Mouse (Mus musculus) ES-Bruce4 (cell line): Measurements from ENCODE around the gene Fgfr2. TPM values are rescaled to one million over a fixed set of nuclear protein-coding genes. Genes with fewer than 3 reads are reported as not detected.

ENCODE experiments used
- H3K27ac ChIP-seq: 2 replicates; pipeline ENCODE4 v1.5.1; 2012; ENCODE audit warnings: low read length, inconsistent platforms; ENCODE audit not compliant: insufficient read depth
- H3K27me3 ChIP-seq: 2 replicates; pipeline ENCODE4 v1.6.1; 2012; ENCODE audit warnings: mild to moderate bottlenecking, low read length, inconsistent platforms; ENCODE audit not compliant: control insufficient read depth, poor library complexity, insufficient read depth, severe bottlenecking
- H3K36me3 ChIP-seq: 2 replicates; pipeline ENCODE4 v1.6.1; 2012; ENCODE audit warnings: inconsistent platforms, mild to moderate bottlenecking, low read length, moderate library complexity; ENCODE audit not compliant: control insufficient read depth, poor library complexity, insufficient read depth, severe bottlenecking
- H3K4me1 ChIP-seq: one replicate; pipeline ENCODE4 v1.8.1; 2011; ENCODE audit warnings: low read length; ENCODE audit not compliant: control insufficient read depth, insufficient read depth
- H3K4me3 ChIP-seq: 2 replicates; pipeline ENCODE4 v1.5.1; 2011; ENCODE audit warnings: low read depth, mild to moderate bottlenecking, low read length
- H3K9ac ChIP-seq: 2 replicates; pipeline ENCODE4 v1.6.1; 2012; ENCODE audit warnings: low read depth, mild to moderate bottlenecking, inconsistent platforms; ENCODE audit not compliant: poor library complexity, severe bottlenecking
- H3K9me3 ChIP-seq: replicated peaks from 2 replicates; pipeline ENCODE4 v1.6.1; 2012; ENCODE audit warnings: mild to moderate bottlenecking, low read length, inconsistent platforms; ENCODE audit not compliant: control insufficient read depth, poor library complexity, insufficient read depth, severe bottlenecking
- CTCF ChIP-seq: IDR thresholded peaks from one replicate; pipeline ENCODE4 v1.8.1; 2011; ENCODE audit warnings: low read depth, low read length
- EP300 ChIP-seq: IDR thresholded peaks from 2 replicates; pipeline ENCODE4 v1.6.1; 2011; ENCODE audit warnings: low read depth, low read length; ENCODE audit not compliant: insufficient read depth
- POLR2A ChIP-seq: IDR thresholded peaks from one replicate; pipeline ENCODE4 v1.8.1; 2011; ENCODE audit warnings: low read length; ENCODE audit not compliant: insufficient read depth
- polyA plus RNA-seq: library from polyadenylated mRNA; stranded (reverse); fragments of >200 nt; gene quantifications from 2 replicates; pipeline ENCODE4 v1.2.4, GENCODE M21; 2011; ENCODE audit warnings: low read depth; ENCODE audit not compliant: missing spikeins, insufficient read depth, insufficient read length

Fgfr2 gene
- polyA plus RNA-seq, 1 experiment = 34.8 TPM

DNA sequence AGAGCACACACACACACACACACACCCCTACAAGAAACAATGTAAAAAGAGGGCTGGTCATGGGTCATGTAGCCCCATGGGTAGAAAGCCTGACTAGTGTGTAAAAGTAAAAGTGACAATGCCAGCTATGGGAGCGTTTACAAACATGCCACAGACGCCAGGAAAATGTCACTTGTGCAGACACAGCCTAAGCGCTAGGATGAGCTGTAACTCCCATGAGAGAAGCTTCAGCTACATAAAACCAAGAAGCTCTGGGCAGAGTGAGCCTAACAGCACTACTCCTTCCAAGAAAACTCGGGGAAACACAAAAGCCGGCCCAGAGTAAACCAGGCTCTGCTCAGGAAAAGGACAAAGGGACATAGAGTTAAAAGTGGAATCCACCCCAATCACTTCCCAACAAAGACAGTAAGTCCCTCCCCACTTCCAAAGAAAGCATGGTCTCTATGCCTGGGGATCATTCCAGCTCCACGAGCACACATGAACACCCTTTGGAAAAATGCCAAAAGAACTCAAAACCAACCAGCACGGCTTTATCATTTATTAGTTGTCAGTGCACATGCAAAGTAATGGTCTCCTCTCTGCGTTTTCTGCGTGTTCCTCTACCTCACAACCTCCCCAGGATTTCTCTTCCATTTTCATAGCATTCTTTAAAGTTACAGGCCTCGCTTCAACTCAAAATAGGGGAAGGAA, 899.6 kb downstream of the Fgfr2 start:
- Histone ChIP-seq H3K27ac (no peak overlapping the region), H3K27me3 (no peaks in the 10 kb centered on the region), H3K36me3 (no peaks in the 10 kb centered on the region), H3K9me3 (no peaks in the 10 kb centered on the region), H3K4me3 (no peak overlapping the region), H3K4me1 (no peaks in the 10 kb centered on the region), H3K9ac (no peak overlapping the region)
- TF ChIP-seq CTCF = no peak
- TF ChIP-seq POLR2A = no peak
- no peak for TF ChIP-seq EP300

DNA sequence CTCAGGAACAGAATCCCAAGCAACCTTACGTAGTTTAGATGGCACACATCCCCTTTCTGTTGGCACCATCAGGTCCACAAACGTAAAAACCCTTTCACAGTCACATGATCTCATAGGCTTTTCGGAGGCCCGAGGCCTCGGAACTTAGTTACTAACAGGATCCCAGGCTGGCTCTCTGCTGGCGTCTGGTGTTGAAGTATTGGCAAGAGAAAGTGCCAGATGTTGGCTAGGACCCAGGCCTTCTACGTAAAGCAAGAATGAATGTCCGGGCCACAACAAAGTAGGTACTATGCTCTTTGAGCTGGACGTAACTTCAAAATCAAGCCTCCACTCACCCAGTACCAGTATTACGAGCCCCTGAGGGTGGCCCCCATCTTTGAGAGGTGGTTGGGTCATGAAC, 909.1 kb downstream of the Fgfr2 start:
- H3K9ac ChIP-seq = no peak overlapping the region
- no peaks in the 10 kb centered on the region for H3K36me3 ChIP-seq
- TF ChIP-seq POLR2A = no peak
- no peak for TF ChIP-seq EP300
- no peak for TF ChIP-seq CTCF
- H3K4me3 ChIP-seq = no peak overlapping the region
- no peak overlapping the region for H3K27ac ChIP-seq
- H3K27me3 ChIP-seq = no peaks in the 10 kb centered on the region; the same call in 1 of the 2 replicates
- no peaks in the 10 kb centered on the region for H3K4me1 ChIP-seq
- peaks cover 2% of the 10 kb centered on the region; the same call in 1 of the 2 replicates for H3K9me3 ChIP-seq

DNA sequence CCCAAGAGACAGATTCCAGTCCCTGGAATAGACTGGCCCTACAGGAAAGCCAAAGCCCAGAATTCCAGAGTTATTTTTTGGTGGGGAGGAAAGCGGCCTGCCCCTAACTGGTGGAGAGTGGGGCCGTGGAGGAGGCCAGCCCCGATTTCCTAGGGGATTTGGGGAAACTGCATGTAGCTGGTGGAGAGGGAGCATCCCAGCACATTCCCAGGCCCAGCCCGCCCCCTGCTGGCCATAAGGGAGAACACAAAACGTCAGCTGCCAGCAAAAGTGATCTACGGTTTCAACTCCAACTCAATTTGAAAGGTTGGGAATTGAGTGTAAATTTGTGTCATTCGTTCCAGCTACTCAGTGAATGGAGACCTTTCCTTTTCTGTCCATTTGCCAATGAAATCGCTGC, 909.7 kb downstream of the Fgfr2 start:
- no peak overlapping the region for H3K9ac ChIP-seq
- TF ChIP-seq CTCF (peak; percentile 86), EP300 (no peak), POLR2A (no peak)

DNA sequence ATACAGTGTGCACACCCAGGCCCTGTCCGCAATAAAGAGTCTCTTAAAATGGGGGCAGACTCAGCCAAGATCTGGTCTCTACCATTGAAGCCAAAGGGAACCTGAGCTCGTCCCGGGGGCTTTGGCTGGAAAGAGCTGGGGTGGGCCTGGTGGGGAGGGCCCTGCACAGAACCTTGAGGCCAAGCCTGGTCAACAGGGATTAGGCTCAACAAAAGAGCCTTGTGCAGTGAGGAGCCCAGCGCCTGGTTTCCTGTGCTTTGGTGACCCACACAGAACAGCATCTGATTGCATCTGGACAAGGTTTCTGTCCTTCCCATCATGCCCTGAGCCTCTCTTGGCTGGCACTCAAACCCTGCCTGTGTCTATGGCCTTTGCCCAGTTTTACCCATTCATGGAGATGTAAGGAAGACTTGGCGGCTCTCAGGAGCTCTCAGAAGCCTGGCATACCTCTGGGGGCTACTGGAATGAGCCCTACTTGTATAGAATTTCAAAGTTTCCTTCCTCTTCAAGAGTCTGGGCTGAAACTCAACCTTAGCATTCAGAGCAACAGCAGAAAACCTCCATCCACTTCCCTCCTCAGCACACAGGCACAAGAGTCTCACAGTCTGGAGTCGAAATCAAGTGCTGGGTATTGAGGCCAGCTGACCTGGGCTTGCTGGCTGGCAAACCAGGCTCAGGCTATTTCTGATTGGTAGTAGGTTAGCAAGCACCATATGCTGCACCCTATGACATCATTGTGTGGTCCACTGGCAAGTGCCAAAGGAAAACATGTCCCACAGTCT, 911.0 kb downstream of the Fgfr2 start:
- TF ChIP-seq CTCF (no peak), POLR2A (no peak), EP300 (no peak)
- Histone ChIP-seq H3K36me3 (no peaks in the 10 kb centered on the region), H3K9ac (no peak overlapping the region), H3K27me3 (no peaks in the 10 kb centered on the region; the same call in 1 of the 2 replicates), H3K27ac (no peak overlapping the region), H3K9me3 (peaks cover 2% of the 10 kb centered on the region; the same call in 1 of the 2 replicates), H3K4me3 (no peak overlapping the region), H3K4me1 (no peaks in the 10 kb centered on the region)

More for the DNA sequence above, 909.7 kb downstream of the Fgfr2 start:
- no peaks in the 10 kb centered on the region; the same call in 1 of the 2 replicates for H3K27me3 ChIP-seq
- H3K27ac ChIP-seq = no peak overlapping the region
- no peaks in the 10 kb centered on the region for H3K36me3 ChIP-seq
- H3K4me1 ChIP-seq = no peaks in the 10 kb centered on the region
- H3K9me3 ChIP-seq = peaks cover 2% of the 10 kb centered on the region; the same call in 1 of the 2 replicates
- no peak overlapping the region for H3K4me3 ChIP-seq

DNA sequence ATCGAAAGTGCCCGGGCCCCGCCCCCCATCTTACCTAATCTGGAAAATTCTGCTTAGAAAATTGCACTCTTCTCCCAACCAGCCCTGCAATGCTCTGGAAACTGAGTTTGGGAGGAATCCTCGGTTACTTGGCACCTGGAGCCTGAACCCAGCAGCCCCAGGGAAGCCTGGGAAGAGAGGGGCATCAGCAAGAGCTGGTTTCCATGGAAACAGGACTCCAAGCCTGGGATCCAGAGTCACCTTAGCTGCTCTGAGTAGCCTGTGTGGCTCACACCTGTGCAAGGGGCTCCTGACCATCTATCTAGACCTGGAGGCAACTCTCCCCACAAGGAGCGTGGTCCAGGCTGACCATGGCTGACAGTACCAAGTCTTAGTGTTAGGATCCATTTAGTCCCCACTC, 912.5 kb downstream of the Fgfr2 start:
- no peaks in the 10 kb centered on the region for H3K36me3 ChIP-seq

More for the DNA sequence above, 912.5 kb downstream of the Fgfr2 start:
- no peaks in the 10 kb centered on the region for H3K9me3 ChIP-seq
- no peak overlapping the region for H3K9ac ChIP-seq
- no peak for TF ChIP-seq EP300
- no peak for TF ChIP-seq CTCF
- no peaks in the 10 kb centered on the region for H3K4me1 ChIP-seq
- H3K4me3 ChIP-seq = no peak overlapping the region
- no peaks in the 10 kb centered on the region for H3K27me3 ChIP-seq
- H3K27ac ChIP-seq = no peak overlapping the region
